Mouse (Mus musculus): ENCODE results near the gene Gm28038. TPM values are rescaled to one million over a fixed set of nuclear protein-coding genes. Genes with fewer than 3 reads are reported as not detected.

Gene Gm28038
- polyA plus RNA-seq, 1 experiment from 2014 or later, result not detected

DNA sequence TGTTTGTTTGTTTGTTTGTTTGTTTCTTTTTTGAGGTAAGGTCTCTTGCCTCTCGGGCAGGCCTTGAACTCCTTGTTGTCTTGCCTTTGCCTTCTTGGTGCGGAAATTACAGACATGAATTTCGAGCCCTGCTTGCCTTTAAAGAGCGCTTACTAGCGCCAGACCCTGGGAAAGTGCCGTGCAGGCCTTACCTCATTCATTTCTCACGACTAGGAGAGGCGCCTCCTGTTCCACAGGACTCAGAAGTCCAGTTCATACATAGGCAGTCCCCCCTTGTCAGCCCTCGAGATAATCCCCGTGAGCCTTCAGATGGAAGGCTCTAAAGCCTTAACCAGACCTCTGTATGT is 6.2 kb downstream of the Gm28038 start:
- peak overlapping the region; percentile 89 for H3K9ac ChIP-seq
- peaks cover 40% of the 10 kb centered on the region for H3K4me1 ChIP-seq (replicated peaks)

DNA sequence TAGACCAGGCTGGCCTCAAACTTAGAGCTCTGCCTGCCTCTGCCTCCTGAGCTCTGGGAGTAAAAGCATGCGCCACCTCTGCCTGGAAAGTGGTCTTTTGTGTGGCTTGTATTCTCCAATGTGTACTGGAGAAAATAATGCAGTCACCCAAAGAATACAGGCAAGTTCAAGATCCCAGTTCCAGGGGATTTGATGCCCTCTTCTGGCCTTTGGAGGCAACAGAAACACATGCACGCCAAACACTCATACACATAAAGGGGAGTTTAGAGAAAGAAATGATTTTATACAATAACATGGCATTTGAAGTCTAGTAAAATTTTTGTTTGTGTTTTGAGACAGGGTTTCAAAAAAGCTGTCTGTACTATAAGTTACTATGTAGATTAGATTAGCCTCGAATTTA is 18.7 kb downstream of the Gm28038 start:
- ATAC-seq (ENCODE audit: low read depth) (no peak), DNase-seq (no peak)
- Histone ChIP-seq H3K4me3 (replicated peaks) (no peak overlapping the region), H3K9me3 (replicated peaks) (no peaks in the 10 kb centered on the region), H3K27me3 (no peaks in the 10 kb centered on the region), H3K4me2 (no peak overlapping the region), H3K9ac (no peak overlapping the region), H3K4me1 (replicated peaks) (no peaks in the 10 kb centered on the region), H3K36me3 (peaks cover 75% of the 10 kb centered on the region), H3K27ac (no peak overlapping the region)
- WGBS (ENCODE audit: insufficient replicate concordance), result 64% methylated on average over 3 of the region's 3 CpGs

More for the DNA sequence above, 6.2 kb downstream of the Gm28038 start:
- DNase-seq (peak; percentile 19), ATAC-seq (ENCODE audit: low read depth) (no peak)
- Histone ChIP-seq H3K27me3 (no peaks in the 10 kb centered on the region), H3K4me2 (peak overlapping the region; percentile 96), H3K4me3 (replicated peaks) (peak overlapping the region; percentile 90), H3K9me3 (replicated peaks) (no peaks in the 10 kb centered on the region), H3K27ac (peak overlapping the region; percentile 84), H3K36me3 (peaks cover 15% of the 10 kb centered on the region; the same call in 1 of the 2 replicates)
- WGBS (ENCODE audit: insufficient replicate concordance), result under 1% methylated on average over 10 of the region's 10 CpGs

DNA sequence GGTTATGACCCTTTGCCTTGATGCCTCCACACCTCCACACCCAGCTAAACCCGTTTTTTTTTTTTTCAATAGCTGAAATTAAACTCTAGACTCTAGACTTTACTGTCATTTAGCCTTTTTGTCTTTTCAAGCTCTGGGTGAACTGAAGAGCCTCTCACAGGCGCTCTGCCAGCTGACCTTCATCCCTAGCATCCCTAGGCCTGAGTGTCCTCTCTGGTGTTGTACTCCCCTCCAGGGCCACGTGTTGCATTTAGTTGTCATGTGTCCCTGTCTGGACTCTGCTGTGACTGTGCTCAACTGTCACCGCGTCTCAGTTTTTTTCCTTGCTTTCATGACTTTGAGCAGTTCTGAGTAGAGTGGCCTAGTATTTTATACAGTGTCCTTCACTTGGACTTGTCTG is 19.1 kb downstream of the Gm28038 start:
- Histone ChIP-seq H3K4me1 (replicated peaks) (no peaks in the 10 kb centered on the region), H3K9me3 (replicated peaks) (no peaks in the 10 kb centered on the region), H3K4me3 (replicated peaks) (no peak overlapping the region), H3K36me3 (peaks cover 79% of the 10 kb centered on the region), H3K4me2 (no peak overlapping the region), H3K9ac (no peak overlapping the region), H3K27ac (no peak overlapping the region), H3K27me3 (no peaks in the 10 kb centered on the region)
- no peak for DNase-seq
- 78% methylated on average over 5 of the region's 5 CpGs for WGBS (ENCODE audit: insufficient replicate concordance)
- no peak for ATAC-seq (ENCODE audit: low read depth)

DNA sequence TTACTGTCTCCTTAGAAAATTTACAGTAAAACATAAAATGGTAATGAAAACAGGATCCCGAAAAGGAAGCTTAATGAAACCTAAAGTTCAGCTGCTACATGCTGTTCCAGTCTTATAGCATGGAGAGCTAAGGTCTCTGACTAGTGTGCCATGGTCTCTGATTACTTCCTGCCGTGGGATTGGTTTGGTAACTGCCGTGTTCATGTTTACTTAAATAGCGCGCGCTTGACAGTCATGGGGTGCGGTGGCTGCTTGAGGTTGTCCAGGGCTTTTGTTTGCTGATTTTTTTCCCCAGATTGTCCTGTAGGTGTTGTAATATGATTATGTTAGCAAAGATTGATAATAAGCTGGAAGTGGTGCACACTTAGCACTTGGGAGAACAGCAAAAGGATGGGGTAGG is 25.2 kb downstream of the Gm28038 start:
- no peak overlapping the region for H3K27ac ChIP-seq
- DNase-seq (no peak), ATAC-seq (ENCODE audit: low read depth) (no peak)
- 86% methylated on average over 7 of the region's 7 CpGs for WGBS (ENCODE audit: insufficient replicate concordance)
- H3K4me3 ChIP-seq (replicated peaks), result no peak overlapping the region
- no peak overlapping the region for H3K4me2 ChIP-seq
- H3K9ac ChIP-seq, result no peak overlapping the region
- H3K27me3 ChIP-seq, result no peaks in the 10 kb centered on the region
- H3K9me3 ChIP-seq (replicated peaks), result no peaks in the 10 kb centered on the region
- peaks cover 99% of the 10 kb centered on the region for H3K36me3 ChIP-seq
- H3K4me1 ChIP-seq (replicated peaks), result peaks cover 11% of the 10 kb centered on the region

DNA sequence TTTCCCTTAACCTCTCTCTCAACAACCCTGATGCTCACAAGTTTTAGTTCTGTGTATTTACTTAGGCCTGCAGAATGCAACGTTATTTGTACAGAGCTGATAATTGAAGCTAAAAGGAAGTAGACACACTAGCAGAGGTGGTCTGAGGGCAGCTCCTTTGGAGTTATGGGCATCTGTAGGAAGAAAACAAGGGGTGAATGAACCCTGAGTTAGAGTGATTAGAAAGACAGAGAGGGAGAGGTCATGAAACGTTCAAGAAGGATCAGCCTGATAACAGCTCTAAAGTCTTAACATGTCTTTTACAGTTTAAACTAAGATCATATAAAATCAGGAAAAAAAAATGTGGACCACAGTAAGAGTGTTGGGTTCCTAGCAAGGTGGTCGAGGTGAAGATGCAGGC is 28.5 kb downstream of the Gm28038 start:
- H3K27me3 ChIP-seq, result no peaks in the 10 kb centered on the region
- H3K4me2 ChIP-seq, result no peak overlapping the region
- no peak overlapping the region for H3K4me3 ChIP-seq (replicated peaks)
- DNase-seq, result no peak
- H3K9me3 ChIP-seq (replicated peaks), result no peaks in the 10 kb centered on the region
- no peak overlapping the region for H3K9ac ChIP-seq
- 46% methylated on average over 3 of the region's 3 CpGs for WGBS (ENCODE audit: insufficient replicate concordance)
- peak; percentile 36 for ATAC-seq (ENCODE audit: low read depth)
- H3K36me3 ChIP-seq, result peaks cover 96% of the 10 kb centered on the region
- H3K27ac ChIP-seq, result 0 out of 2 replicates have a peak overlapping the region, but pooled peaks have one; percentile 16
- peaks cover 11% of the 10 kb centered on the region for H3K4me1 ChIP-seq (replicated peaks)

DNA sequence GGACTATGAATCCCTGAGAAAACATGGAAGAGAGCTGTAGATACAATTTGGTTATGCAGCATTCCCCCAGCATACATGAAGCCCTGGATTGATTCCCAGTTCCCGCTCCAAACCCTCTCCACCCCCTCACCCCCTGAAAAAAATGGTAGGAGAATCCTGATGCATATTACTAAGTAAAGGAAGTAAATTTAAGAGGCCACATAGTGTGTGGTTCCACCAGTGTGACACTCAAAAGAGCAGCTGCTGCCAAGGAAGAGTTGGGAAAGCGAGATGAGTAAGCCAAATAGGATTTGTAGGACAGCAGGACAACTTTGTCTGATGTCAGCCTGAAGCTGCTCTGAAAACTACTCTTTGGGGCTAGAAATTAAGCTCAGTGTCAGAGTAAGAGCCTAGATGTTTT is 30.6 kb downstream of the Gm28038 start:
- 80% methylated on average over 2 of the region's 2 CpGs for WGBS (ENCODE audit: insufficient replicate concordance)
- Histone ChIP-seq H3K36me3 (peaks cover 95% of the 10 kb centered on the region), H3K9me3 (replicated peaks) (no peaks in the 10 kb centered on the region), H3K4me2 (no peak overlapping the region), H3K4me1 (replicated peaks) (peaks cover 11% of the 10 kb centered on the region), H3K27ac (no peak overlapping the region), H3K4me3 (replicated peaks) (no peak overlapping the region), H3K9ac (no peak overlapping the region), H3K27me3 (no peaks in the 10 kb centered on the region)
- DNase-seq, result no peak
- ATAC-seq (ENCODE audit: low read depth), result no peak

DNA sequence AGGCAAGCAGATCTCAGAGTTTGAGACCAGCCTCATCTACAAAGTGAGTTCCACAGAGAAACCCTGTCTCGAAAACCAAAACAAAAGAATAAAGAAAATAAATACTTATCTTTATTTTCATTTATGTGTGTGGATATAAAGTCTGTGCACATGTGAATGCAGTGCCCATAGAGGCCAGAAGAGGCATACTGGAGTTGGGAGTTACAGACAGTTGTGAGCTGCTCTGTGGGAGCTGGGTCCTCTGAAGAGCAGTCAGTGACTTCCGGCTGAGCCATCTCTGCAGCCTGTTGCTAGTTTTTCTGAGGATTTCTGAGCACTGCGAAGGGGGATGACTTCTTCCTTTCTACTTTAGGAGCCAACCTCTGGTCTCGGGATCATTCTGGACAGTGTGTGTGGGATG is 35.3 kb downstream of the Gm28038 start:
- 80% methylated on average over 4 of the region's 4 CpGs for WGBS (ENCODE audit: insufficient replicate concordance)
- Histone ChIP-seq H3K27me3 (no peaks in the 10 kb centered on the region), H3K36me3 (peaks cover 89% of the 10 kb centered on the region), H3K4me3 (replicated peaks) (no peak overlapping the region), H3K27ac (no peak overlapping the region), H3K9ac (no peak overlapping the region), H3K9me3 (replicated peaks) (no peaks in the 10 kb centered on the region), H3K4me2 (no peak overlapping the region), H3K4me1 (replicated peaks) (no peaks in the 10 kb centered on the region)
- no peak for ATAC-seq (ENCODE audit: low read depth)
- DNase-seq, result no peak

DNA sequence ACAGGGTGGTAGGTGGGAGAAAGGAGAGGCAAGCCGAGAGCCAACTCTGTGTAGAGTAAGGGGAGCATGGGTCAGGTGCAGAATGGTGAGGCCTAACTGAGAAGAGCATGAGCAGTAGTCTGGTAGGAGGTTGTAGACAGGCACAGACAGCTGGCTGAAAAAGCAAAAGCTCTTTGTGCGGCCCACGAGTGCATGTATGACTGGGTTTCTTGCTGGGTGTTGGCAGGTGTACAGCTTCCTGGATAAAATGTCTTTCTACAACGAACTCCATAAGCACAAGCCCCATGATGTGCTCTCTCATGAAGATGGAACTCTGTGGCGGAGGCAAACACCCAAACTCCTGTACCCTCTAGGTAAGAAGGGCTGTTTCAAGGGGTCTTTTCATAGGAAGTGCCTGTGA is 36.1 kb downstream of the Gm28038 start:
- peaks cover 90% of the 10 kb centered on the region for H3K36me3 ChIP-seq
- ATAC-seq (ENCODE audit: low read depth) (no peak), DNase-seq (no peak)

DNA sequence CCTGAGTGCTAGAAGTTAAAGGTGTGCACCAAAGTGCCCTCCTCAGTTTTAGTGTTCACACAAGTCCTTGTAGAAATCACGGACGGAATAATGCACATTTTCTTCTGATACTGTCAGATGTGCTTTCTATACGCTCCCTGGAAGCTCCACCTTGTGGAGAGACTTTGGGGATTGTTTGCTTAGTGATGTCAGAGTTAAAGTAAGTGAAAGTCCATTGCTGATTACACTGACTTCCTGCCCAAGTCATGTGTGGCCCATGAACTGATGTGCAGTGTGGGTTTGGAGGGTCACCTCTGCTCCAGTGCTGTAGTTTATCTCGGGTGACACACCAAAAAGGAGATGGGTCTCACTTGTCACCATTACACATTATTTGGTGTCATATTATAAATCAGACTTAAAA is 38.4 kb downstream of the Gm28038 start:
- WGBS (ENCODE audit: insufficient replicate concordance), result 76% methylated on average over 4 of the region's 4 CpGs
- peaks cover 91% of the 10 kb centered on the region for H3K36me3 ChIP-seq
- H3K4me2 ChIP-seq, result no peak overlapping the region
- no peaks in the 10 kb centered on the region for H3K27me3 ChIP-seq
- no peak overlapping the region for H3K4me3 ChIP-seq (replicated peaks)
- DNase-seq (no peak), ATAC-seq (ENCODE audit: low read depth) (peak; percentile 62)
- H3K9me3 ChIP-seq (replicated peaks), result no peaks in the 10 kb centered on the region
- H3K27ac ChIP-seq, result no peak overlapping the region
- no peak overlapping the region for H3K9ac ChIP-seq
- no peaks in the 10 kb centered on the region for H3K4me1 ChIP-seq (replicated peaks)

More for the DNA sequence above, 36.1 kb downstream of the Gm28038 start:
- 81% methylated on average over 5 of the region's 5 CpGs for WGBS (ENCODE audit: insufficient replicate concordance)
- Histone ChIP-seq H3K4me2 (no peak overlapping the region), H3K4me3 (replicated peaks) (no peak overlapping the region), H3K27me3 (no peaks in the 10 kb centered on the region), H3K9me3 (replicated peaks) (no peaks in the 10 kb centered on the region), H3K4me1 (replicated peaks) (no peaks in the 10 kb centered on the region), H3K9ac (no peak overlapping the region), H3K27ac (no peak overlapping the region)

DNA sequence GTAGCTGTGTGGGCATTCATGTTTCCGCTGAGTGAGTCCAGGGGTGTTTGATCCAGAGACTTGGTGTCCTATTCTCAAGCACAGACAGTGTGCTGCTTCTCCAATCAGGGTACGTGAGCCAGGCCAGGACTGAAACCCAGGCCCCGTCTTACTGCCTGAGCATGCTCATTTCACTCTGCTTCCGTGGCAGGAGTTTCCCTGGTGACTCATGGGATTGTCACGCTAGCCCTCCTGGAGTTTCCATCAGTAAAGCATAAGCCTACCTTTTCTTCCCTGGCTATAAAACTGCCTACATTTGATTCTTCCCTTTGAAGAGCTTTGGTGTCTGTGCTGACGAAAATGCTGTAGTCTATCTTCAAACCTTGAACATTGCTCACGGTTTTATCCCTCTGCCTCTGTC is 42.3 kb downstream of the Gm28038 start:
- H3K4me2 ChIP-seq, result no peak overlapping the region
- no peaks in the 10 kb centered on the region for H3K27me3 ChIP-seq
- peaks cover 92% of the 10 kb centered on the region for H3K36me3 ChIP-seq
- H3K9me3 ChIP-seq (replicated peaks), result no peaks in the 10 kb centered on the region
- ATAC-seq (ENCODE audit: low read depth), result no peak
- H3K4me3 ChIP-seq (replicated peaks), result no peak overlapping the region
- no peak overlapping the region for H3K27ac ChIP-seq
- no peak for DNase-seq
- WGBS (ENCODE audit: insufficient replicate concordance), result 87% methylated on average over 7 of the region's 7 CpGs
- no peak overlapping the region for H3K9ac ChIP-seq
- H3K4me1 ChIP-seq (replicated peaks), result no peaks in the 10 kb centered on the region

DNA sequence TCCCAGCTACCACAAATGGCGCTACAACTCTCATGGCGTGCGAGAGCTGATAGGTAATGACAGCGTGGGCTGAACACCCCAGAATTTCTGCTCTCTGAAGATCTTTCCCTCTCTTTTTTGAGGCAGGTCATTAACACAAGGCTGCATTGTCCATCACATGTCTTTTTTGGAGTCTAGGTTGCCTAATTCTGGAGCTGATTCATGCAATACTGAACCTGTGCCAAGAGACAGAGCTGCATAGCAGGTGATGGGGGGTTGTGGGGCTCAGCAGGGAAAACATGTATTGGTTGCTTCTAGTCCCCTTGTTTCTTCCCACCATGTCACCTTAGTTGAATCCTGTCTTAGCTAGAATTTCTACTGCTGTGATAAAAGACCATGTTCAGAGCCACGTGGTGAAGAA is 44.5 kb downstream of the Gm28038 start:
- H3K36me3 ChIP-seq, result peaks cover 96% of the 10 kb centered on the region
- H3K9ac ChIP-seq, result no peak overlapping the region
- no peak overlapping the region for H3K27ac ChIP-seq
- no peak overlapping the region for H3K4me3 ChIP-seq (replicated peaks)
- H3K4me2 ChIP-seq, result no peak overlapping the region
- H3K9me3 ChIP-seq (replicated peaks), result no peaks in the 10 kb centered on the region
- no peak for ATAC-seq (ENCODE audit: low read depth)
- WGBS (ENCODE audit: insufficient replicate concordance), result 84% methylated on average over 5 of the region's 5 CpGs
- H3K4me1 ChIP-seq (replicated peaks), result no peaks in the 10 kb centered on the region
- H3K27me3 ChIP-seq, result no peaks in the 10 kb centered on the region
- no peak for DNase-seq

DNA sequence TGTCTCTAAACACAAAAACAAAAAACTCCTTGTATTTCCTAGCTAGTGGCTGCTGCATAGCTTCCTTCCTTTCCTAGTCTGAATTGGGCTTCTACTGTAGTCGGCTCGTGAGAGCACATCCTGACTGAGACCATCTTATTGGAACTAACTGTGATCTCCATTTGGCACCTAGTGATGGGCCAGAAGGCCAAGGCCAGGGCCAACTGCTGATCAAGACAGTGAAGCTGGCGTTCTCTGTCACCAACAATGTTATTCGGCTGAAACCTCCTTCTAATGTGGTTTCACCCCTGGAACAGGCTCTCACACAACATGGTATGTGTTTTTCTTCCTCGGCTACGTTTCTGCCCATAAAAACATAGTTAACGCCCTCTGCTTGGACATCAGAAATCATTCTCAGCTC is 46.4 kb downstream of the Gm28038 start:
- WGBS (ENCODE audit: insufficient replicate concordance), result 84% methylated on average over 7 of the region's 7 CpGs
- ATAC-seq (ENCODE audit: low read depth) (no peak), DNase-seq (no peak)
- H3K4me1 ChIP-seq (replicated peaks), result no peaks in the 10 kb centered on the region
- no peaks in the 10 kb centered on the region for H3K9me3 ChIP-seq (replicated peaks)
- no peaks in the 10 kb centered on the region for H3K27me3 ChIP-seq
- peaks cover 98% of the 10 kb centered on the region for H3K36me3 ChIP-seq
- no peak overlapping the region for H3K4me2 ChIP-seq
- no peak overlapping the region for H3K27ac ChIP-seq
- H3K9ac ChIP-seq, result no peak overlapping the region
- H3K4me3 ChIP-seq (replicated peaks), result no peak overlapping the region

Data from liver, embryonic 13.5 days (tissue).